Comparison of ENCODE assay signal across 23 mouse cellular contexts in genomic region chr11:54626905-54627304, GRCm38 (mm10).
A peak's percentile ranks its signal among the peaks of the same experiment; 100 is the strongest.
DNase-seq lines count a peak whose midpoint lies in the region; ATAC-seq lines count a peak whose summit lies in the region.
"Had no signal": no experiment of that assay in that cellular context is flagged by ENCODE, and none has a peak within 500 bp of the region (broad histone marks: within the 10 kb centered on the region; RNA-seq: fewer than 3 reads in every experiment).

No protein-coding gene starts in this region.

- no peak overlapping the region for H3K4me2 ChIP-seq in midbrain, embryonic 14.5 days (ENCODE audit: low read length)
- H3K4me2 ChIP-seq: embryonic facial prominence, embryonic 15.5 days; heart, embryonic 13.5 days; hindbrain, embryonic 14.5 days had no signal

- H3K9ac ChIP-seq in midbrain, embryonic 14.5 days (replicated peaks; ENCODE audit: low read length): no peak overlapping the region
- H3K9ac ChIP-seq: embryonic facial prominence, embryonic 15.5 days; heart, embryonic 13.5 days; hindbrain, embryonic 14.5 days had no signal

- H3K4me3 ChIP-seq in midbrain, embryonic 14.5 days (replicated peaks; ENCODE audit: low read depth, low read length): no peak overlapping the region
- H3K4me3 ChIP-seq in midbrain, embryonic 10.5 days: no peak overlapping the region
- H3K4me3 ChIP-seq: embryonic facial prominence, embryonic 15.5 days; erythroblast, embryonic 14.5 days; forebrain, embryonic 10.5 days; heart, embryonic 13.5 days had no signal

- H3K9me3 ChIP-seq in midbrain, embryonic 14.5 days (ENCODE audit: control insufficient read depth, low read length): no peaks in the 10 kb centered on the region
- H3K9me3 ChIP-seq in midbrain, embryonic 10.5 days (replicated peaks): no peaks in the 10 kb centered on the region
- H3K9me3 ChIP-seq: embryonic facial prominence, embryonic 15.5 days; forebrain, embryonic 10.5 days; heart, embryonic 13.5 days had no signal

- ATAC-seq in CD4-positive, CD25-positive, alpha-beta regulatory T cell, adult 4 months: peak; percentile 71
- no peak for ATAC-seq in midbrain, embryonic 14.5 days (ENCODE audit: low FRiP score, low TSS enrichment)
- ATAC-seq: forebrain, embryonic 14.5 days; intestine, postnatal 0 days had no signal

- H3K36me3 ChIP-seq in midbrain, embryonic 14.5 days (ENCODE audit: control insufficient read depth, insufficient read depth, low read length): peaks cover 17% of the 10 kb centered on the region
- H3K36me3 ChIP-seq in midbrain, embryonic 10.5 days: peaks cover 9% of the 10 kb centered on the region

- no peak overlapping the region for H3K27ac ChIP-seq in midbrain, embryonic 14.5 days (replicated peaks; ENCODE audit: low read depth, low read length)
- H3K27ac ChIP-seq in midbrain, embryonic 10.5 days (replicated peaks): no peak overlapping the region
- H3K27ac ChIP-seq: embryonic facial prominence, embryonic 15.5 days; forebrain, embryonic 10.5 days; heart, embryonic 13.5 days; hindbrain, embryonic 14.5 days had no signal

- H3K4me1 ChIP-seq in midbrain, embryonic 14.5 days (ENCODE audit: control insufficient read depth, insufficient read depth, low read length): no peaks in the 10 kb centered on the region
- H3K4me1 ChIP-seq in midbrain, embryonic 10.5 days: no peaks in the 10 kb centered on the region
- H3K4me1 ChIP-seq: embryonic facial prominence, embryonic 15.5 days; forebrain, embryonic 10.5 days; heart, embryonic 13.5 days had no signal

- 86% methylated on average over 1 of the region's 1 CpGs for WGBS in midbrain, embryonic 14.5 days
- WGBS in midbrain, embryonic 10.5 days: 94% methylated on average over 1 of the region's 1 CpGs

- DNase-seq in thymus, postnatal 0 days (ENCODE audit: low spot score): peak; percentile 7
- DNase-seq in thymus, adult 18-20 months: no peak
- peak; percentile 66 for DNase-seq in induced T-regulatory cell, adult 2 months (ENCODE audit: low read depth)
- no peak for DNase-seq in midbrain, embryonic 14.5 days
- DNase-seq in adrenal gland, adult 18-20 months (ENCODE audit: low spot score in 2 of 2): no peak
- DNase-seq in midbrain, embryonic 10.5 days (ENCODE audit: low spot score): no peak
- DNase-seq: adrenal gland, adult 2 months; adrenal gland, postnatal 36 days; B cell, adult 2 months; cerebellum, adult 11 months; cerebellum, adult 8-10 months; cerebellum, postnatal 14 days; embryo, embryonic 11 days; gastrocnemius, postnatal 10 days; kidney, adult 8-10 months had no signal

- H3K27me3 ChIP-seq in midbrain, embryonic 14.5 days (ENCODE audit: control insufficient read depth, insufficient read depth, low read length): no peaks in the 10 kb centered on the region
- no peaks in the 10 kb centered on the region for H3K27me3 ChIP-seq in midbrain, embryonic 10.5 days (ENCODE audit: low read depth, poor library complexity, severe bottlenecking)
- H3K27me3 ChIP-seq: embryonic facial prominence, embryonic 15.5 days; heart, embryonic 13.5 days had no signal

Comparison
In these comparisons a context has a peak if more than half of its experiments do, and no peak if none do; other contexts are left out.
1. DNase-seq: peak in thymus, postnatal 0 days (single experiment) and induced T-regulatory cell, adult 2 months (single experiment); none in thymus, adult 18-20 months (0 of 2), midbrain, embryonic 14.5 days (single experiment), adrenal gland, adult 18-20 months (0 of 2) and midbrain, embryonic 10.5 days (single experiment).